Mouse (Mus musculus): ENCODE measurements around the gene Idh2.
"Not testable (repeated sequence)": the region's sequence is repeated elsewhere in the genome, so short reads cannot be mapped to it uniquely, and the experiment has no call there.

Gene Idh2

GRCm38 (mm10) chr7:80060012-80060778 is 55.0 kb downstream of the Idh2 start:
- DNase-seq (ENCODE audit: low spot score), result no peak

DNA sequence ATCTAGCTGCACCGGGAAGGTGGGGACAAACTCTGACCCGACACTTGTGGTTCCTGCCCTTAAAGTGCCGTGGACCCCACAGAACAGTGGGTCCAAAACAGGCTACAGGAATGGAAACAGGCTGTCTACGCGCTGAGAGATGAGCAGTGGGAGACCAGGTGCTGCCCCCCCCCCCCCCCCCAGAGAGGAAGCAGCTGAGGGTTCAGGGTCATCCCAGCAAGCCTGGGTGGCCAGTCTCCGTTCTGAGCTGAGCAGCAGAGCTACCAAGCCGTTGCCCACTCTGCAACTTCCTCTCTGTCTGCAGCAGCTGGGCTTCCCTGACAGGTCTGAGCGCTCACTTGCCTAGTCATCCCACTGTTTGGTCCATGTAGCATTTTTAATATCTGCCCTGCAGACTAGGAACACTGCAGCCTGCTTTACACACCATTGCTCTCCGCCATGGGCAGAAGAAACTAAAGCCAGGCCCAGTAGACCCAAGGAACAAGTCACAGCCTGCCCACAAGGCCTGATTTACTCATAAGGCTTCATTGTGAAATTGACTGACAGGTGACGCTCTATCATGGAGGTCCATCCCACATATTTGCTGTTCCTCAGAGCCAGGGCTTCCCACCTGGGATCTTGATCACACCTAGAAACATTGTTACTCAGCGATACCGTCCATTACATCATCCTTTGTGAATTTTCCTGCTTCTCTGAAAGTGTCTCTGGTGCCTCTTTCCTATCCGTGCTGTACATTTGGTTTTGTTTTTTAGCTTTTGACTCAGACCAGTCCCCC is 55.9 kb downstream of the Idh2 start:
- no peak for DNase-seq (ENCODE audit: low spot score)

DNA sequence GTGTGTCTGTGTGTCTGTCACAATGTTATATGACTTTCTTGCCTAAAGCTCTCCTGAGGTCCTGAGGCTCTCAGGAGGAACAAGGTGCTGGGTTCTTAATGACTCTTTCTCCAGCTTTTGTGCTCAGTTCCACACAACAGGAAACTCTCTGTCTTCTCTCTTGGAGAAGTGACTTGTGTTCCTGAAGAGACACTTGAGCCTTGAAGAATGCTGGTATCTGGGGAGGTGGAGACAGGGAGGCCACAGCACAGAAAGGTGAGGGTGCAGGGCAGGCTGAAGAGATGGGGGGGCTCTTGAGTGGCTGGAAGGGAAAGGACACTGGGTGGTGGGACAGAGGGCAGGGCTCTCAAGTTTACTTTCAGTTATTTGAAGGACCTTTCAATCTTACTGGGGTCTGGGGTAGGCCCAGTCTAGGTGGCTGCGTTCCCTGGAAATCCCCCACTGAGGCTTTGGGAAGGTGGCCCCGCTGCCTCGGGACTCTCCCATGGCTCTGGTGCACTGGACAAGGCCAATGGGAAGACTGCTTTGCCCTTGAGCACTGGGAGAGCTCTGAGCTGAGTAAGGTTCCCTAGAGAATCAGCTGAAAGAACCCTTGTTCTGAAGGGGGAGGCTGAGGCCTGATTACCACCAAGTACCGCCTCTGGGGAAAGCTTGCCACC is 56.7 kb downstream of the Idh2 start:
- DNase-seq (ENCODE audit: low spot score), result no peak

DNA sequence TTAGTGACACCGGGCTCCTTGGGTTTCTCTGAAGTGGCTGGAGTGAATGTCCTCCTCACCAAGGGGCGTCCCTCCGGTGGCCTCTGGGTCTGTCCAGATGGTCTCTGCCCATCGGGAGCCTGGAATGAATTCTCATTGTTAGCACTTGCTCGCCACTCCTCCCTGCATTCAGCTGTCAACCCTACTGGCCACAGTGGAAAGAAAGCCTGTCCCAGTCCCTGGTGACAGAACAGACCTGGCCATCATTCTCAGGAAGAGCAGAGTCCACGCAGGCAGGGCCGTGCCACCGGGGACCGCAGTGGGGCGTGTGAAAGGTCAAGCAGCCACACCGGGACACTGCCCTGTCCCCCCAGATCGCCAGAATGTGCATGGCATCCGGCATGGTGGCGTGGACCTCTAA is 57.4 kb downstream of the Idh2 start:
- DNase-seq (ENCODE audit: low spot score), result no peak

DNA sequence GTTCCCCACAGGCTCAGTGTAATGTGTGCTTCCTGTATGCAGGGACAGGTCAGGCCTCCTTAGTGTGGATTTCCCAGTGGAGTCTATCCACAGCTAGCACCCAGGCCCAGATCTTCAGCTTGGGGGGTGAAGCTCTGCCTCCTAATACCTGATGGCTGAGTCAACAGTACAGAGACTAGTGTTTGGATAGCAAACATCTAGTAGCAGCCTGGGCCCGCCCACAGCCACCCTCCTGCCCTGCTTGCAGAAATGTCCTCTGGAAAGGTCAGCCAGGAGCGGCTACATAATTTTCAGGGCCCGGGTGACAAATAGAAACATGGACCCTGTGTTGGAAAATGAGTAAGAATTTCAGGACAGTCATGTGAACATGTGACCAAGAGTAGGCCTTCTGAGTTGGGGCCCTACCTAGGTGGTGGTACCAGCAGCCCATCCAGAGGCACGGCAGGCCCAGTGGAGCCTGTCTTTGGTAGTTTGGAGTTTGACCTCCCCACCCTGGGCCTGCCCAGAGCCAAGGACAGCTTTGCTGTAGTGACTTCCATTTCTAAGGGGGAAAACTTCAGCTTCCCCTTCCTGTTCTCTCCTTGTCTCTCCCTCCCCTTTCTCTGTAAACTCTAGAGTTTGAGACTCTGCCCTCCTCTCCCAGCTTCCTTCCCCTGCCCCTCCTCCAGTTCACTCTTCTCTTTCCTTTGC is 58.0 kb downstream of the Idh2 start:
- DNase-seq (ENCODE audit: low spot score), result no peak

- DNase-seq (ENCODE audit: low spot score), result no peak
These were observed 59.4 kb downstream of the Idh2 start for GRCm38 (mm10) chr7:80055781-80056180.

GRCm38 (mm10) chr7:80053147-80053546 is 62.0 kb downstream of the Idh2 start:
- DNase-seq (ENCODE audit: low spot score), result no peak

DNA sequence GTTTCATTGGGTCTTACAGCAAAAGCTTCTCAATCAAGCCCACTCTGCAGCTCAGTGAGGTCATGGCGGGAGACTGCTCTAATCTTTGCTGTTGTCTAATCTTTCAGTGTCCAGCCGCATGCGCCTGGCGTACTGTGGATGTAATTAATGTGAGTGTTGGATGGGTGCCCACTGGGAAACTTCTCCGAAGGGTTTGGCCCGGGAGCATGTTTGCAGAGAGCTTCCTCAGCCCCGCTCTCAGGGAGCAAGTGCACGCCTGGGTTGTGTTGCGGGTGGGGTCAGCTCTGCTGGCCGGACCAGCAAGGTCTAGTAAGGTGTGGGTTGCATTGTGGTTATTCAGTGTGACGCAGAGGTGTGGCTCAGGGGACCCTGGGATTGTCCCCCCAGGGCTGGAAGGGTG is 62.9 kb downstream of the Idh2 start:
- DNase-seq (ENCODE audit: low spot score), result no peak

DNA sequence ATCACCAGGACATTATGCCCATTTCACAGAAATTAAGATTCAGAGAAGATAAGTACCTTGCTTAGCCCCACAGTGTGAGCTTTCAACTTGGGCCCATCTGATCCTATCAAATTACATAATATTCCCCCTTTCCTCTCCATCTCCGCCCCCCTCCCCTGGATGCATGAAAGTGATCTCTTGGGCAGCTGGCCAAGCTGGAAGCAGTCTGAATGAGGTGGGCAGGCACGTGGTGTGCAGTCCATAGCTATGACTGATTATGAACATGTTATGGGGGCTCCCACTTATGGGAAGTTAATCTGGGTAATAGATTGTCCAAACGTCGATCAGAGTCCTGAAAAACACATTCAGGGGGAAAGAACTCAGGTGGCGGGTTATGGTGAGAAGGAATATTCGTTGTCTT is 63.4 kb downstream of the Idh2 start:
- no peak for DNase-seq (ENCODE audit: low spot score)

GRCm38 (mm10) chr7:80050382-80050781 is 64.8 kb downstream of the Idh2 start:
- DNase-seq (ENCODE audit: low spot score), result not testable (repeated sequence)

DNA sequence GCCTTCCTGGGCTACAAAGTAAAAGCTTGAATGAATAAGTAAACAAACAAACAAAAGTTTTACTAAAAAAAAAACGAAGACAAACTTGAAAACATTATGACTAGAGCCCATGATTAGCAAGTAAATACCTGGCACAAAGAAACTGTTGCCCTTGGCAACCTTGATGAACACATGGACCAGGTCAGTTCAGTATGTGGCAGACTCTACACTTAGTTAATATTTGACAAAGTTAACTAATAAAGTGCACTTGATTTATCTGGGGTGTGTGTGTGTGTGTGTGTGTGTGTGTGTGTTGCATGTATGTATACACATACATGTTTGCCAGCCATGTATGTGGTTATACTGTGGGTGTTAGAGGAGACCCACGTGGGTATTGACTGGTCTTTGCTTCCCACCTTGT is 65.4 kb downstream of the Idh2 start:
- DNase-seq (ENCODE audit: low spot score), result no peak

- no peak for DNase-seq (ENCODE audit: low spot score)
These were observed 68.2 kb downstream of the Idh2 start for GRCm38 (mm10) chr7:80047041-80047440.
